Mouse (Mus musculus) midbrain, embryonic 16.5 days (tissue): ENCODE measurements at regions not wholly inside any gene's neighbourhood (a gene's known extent, or its start where the extent isn't known, plus 50 kb on each side); places are given as distances from the start of the nearest gene placed in this dataset.
A peak's percentile ranks its signal among the peaks of the same experiment; 100 is the strongest.
"Not testable (repeated sequence)": the region's sequence is repeated elsewhere in the genome, so short reads cannot be mapped to it uniquely, and the experiment has no call there.

Experiments used
- ATAC-seq: fragments of 200-750 bp; cut with Nextera tagmentation; 2 replicates; pipeline ENCODE4 v1.8.0; 2017; ENCODE audit warnings: moderate TSS enrichment
- H3K27ac ChIP-seq: fragments of 300-500 bp; sonication (generic); 2 replicates; pipeline ENCODE4 v1.5.1; 2014; ENCODE audit warnings: mild to moderate bottlenecking, low read length, mixed read lengths
- H3K27me3 ChIP-seq: fragments of 300-500 bp; sonication (generic); 2 replicates; pipeline ENCODE4 v1.6.1; 2014; ENCODE audit warnings: low read depth, low read length, mixed read lengths; ENCODE audit not compliant: control insufficient read depth, insufficient read depth
- H3K36me3 ChIP-seq: fragments of 300-500 bp; sonication (generic); 2 replicates; pipeline ENCODE4 v1.6.1; 2014; ENCODE audit warnings: mild to moderate bottlenecking, low read length, moderate library complexity, mixed read lengths; ENCODE audit not compliant: control insufficient read depth, insufficient read depth
- H3K4me1 ChIP-seq: fragments of 300-500 bp; sonication (generic); 2 replicates; pipeline ENCODE4 v1.6.1; 2014; ENCODE audit warnings: mild to moderate bottlenecking, low read length, mixed read lengths; ENCODE audit not compliant: control insufficient read depth, insufficient read depth
- H3K4me2 ChIP-seq: fragments of 300-500 bp; sonication (generic); 2 replicates; pipeline ENCODE4 v1.6.1; 2014; ENCODE audit warnings: mild to moderate bottlenecking, low read length, mixed read lengths
- H3K4me3 ChIP-seq: fragments of 300-500 bp; sonication (generic); 2 replicates; pipeline ENCODE4 v1.5.1; 2014; ENCODE audit warnings: low read depth, mild to moderate bottlenecking, low read length, moderate library complexity, mixed read lengths
- H3K9ac ChIP-seq: fragments of 300-500 bp; sonication (generic); 2 replicates; pipeline ENCODE4 v1.6.1; 2014; ENCODE audit warnings: low read depth, low read length, mixed read lengths
- H3K9me3 ChIP-seq: fragments of 300-500 bp; sonication (generic); replicated peaks from 2 replicates; pipeline ENCODE4 v1.6.1; 2014; ENCODE audit warnings: mild to moderate bottlenecking, low read length, mixed read lengths; ENCODE audit not compliant: control insufficient read depth, poor library complexity, severe bottlenecking
- WGBS: fragments of 180-500 bp; shearing (Covaris S2); extraction: QIAGEN DNeasy Blood & Tissue Kit; methylation state at CpG from one replicate; pipeline ENCODE4 v1.1.7; 2014; 5-methylcytosine and 5-hydroxymethylcytosine counted together

- Histone ChIP-seq H3K36me3 (no peaks in the 10 kb centered on the region), H3K27ac (no peak overlapping the region), H3K4me1 (no peaks in the 10 kb centered on the region), H3K4me3 (no peak overlapping the region), H3K9me3 (no peaks in the 10 kb centered on the region; the same call in 1 of the 2 replicates), H3K4me2 (no peak overlapping the region), H3K27me3 (no peaks in the 10 kb centered on the region), H3K9ac (no peak overlapping the region)
- WGBS, result 86% methylated on average over 2 of the region's 2 CpGs
- ATAC-seq, result no peak
These were observed 350.6 kb downstream of the Arl6ip6 start for GRCm38 (mm10) chr2:53542097-53542496.

DNA sequence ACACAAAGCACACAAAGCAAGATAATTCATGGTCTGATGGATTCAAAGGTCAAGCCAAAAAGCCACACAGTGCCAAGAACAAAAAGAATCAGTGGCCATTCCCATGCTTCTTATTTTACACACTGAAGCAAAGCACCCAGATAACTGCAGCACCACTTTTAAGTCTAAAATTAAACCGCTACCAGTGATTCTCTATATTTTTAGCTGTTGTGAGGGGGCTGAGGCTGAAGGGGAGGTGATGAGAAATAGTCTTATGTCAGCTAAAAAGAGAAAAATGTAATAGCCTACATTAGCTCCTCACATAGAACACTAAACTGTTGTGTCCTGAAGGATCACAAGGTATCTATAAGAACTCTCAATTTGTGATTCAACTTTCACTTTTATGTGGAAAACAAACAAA is 382.5 kb downstream of the Arl6ip6 start:
- Histone ChIP-seq H3K27me3 (no peaks in the 10 kb centered on the region), H3K27ac (no peak overlapping the region), H3K4me1 (no peaks in the 10 kb centered on the region), H3K36me3 (no peaks in the 10 kb centered on the region), H3K9ac (no peak overlapping the region), H3K4me3 (no peak overlapping the region), H3K9me3 (no peaks in the 10 kb centered on the region), H3K4me2 (no peak overlapping the region)
- ATAC-seq, result no peak
- WGBS, result 59% methylated on average over 1 of the region's 1 CpGs

GRCm38 (mm10) chr2:53605829-53606228 is 414.3 kb downstream of the Arl6ip6 start:
- H3K4me3 ChIP-seq, result no peak overlapping the region
- ATAC-seq, result no peak
- WGBS, result 81% methylated on average over 2 of the region's 2 CpGs
- no peak overlapping the region for H3K27ac ChIP-seq
- H3K27me3 ChIP-seq, result no peaks in the 10 kb centered on the region
- no peaks in the 10 kb centered on the region for H3K9me3 ChIP-seq
- H3K4me1 ChIP-seq, result no peaks in the 10 kb centered on the region
- H3K36me3 ChIP-seq, result no peaks in the 10 kb centered on the region
- no peak overlapping the region for H3K9ac ChIP-seq
- H3K4me2 ChIP-seq, result no peak overlapping the region

DNA sequence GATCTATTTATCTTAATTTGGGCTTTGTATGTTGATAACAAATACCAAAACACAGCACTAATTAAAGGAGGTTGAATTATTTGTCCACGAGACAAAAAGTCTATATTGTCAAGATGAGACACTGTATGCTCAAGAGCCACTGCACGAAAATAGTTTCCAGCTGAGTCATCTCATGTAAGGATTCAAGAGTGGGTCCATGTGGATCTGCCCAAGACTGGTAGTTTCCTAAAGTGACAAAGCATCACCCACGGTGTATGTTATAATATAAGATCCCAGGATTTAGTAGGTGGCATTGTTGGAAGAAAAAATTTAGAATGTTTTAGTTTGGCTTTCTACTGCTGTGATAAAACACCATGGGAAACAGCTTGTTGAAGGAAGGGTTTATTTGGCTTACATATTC is 428.2 kb downstream of the Arl6ip6 start:
- no peak overlapping the region for H3K27ac ChIP-seq
- H3K9me3 ChIP-seq, result no peaks in the 10 kb centered on the region
- WGBS, result 91% methylated on average over 3 of the region's 3 CpGs
- H3K4me2 ChIP-seq, result no peak overlapping the region
- H3K36me3 ChIP-seq, result no peaks in the 10 kb centered on the region
- H3K4me3 ChIP-seq, result no peak overlapping the region
- H3K27me3 ChIP-seq, result no peaks in the 10 kb centered on the region
- no peak overlapping the region for H3K9ac ChIP-seq
- H3K4me1 ChIP-seq, result no peaks in the 10 kb centered on the region
- no peak for ATAC-seq

DNA sequence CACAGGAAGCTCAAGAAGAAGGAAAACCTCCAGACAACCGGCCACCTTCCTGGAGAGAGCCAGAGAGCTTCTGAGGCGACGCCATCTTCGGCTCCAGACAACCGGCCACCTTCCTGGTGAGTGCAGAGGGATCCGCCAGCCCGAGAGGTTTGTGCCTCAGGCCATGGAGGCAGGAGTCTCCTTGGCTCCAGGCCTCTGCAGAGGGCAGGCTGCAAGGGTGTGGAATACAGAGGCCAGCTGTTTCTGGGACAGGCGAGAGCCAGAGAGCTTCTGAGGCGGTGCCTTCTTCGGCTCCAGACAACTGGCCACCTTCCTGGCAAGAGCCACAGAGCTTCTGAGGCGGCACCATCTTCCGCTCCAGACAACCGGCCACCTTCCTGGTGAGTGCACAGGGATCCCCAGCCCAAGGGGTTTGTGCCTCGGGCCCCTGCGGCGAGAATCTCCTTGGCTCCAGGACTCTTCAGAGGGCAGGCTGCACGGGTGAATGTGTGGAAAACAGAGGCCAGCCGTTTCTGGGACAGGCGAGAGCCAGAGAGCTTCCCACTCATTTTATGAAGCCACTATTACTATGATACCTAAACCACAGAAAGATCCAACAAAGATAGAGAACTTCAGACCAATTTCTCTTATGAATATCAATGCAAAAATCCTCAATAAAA is 441.4 kb downstream of the Arl6ip6 start:
- not testable (repeated sequence) for H3K4me3 ChIP-seq, H3K4me2 ChIP-seq, ATAC-seq, H3K9me3 ChIP-seq, H3K36me3 ChIP-seq, H3K9ac ChIP-seq, H3K27ac ChIP-seq, H3K27me3 ChIP-seq, H3K4me1 ChIP-seq
- WGBS, result 70% methylated on average over 19 of the region's 19 CpGs

- H3K27ac ChIP-seq, result no peak overlapping the region
- no peak overlapping the region for H3K4me3 ChIP-seq
- no peaks in the 10 kb centered on the region for H3K4me1 ChIP-seq
- 79% methylated on average over 6 of the region's 6 CpGs for WGBS
- no peaks in the 10 kb centered on the region for H3K9me3 ChIP-seq
- no peak overlapping the region for H3K9ac ChIP-seq
- no peaks in the 10 kb centered on the region for H3K27me3 ChIP-seq
- ATAC-seq, result 0 out of 2 replicates have a peak, but pooled peaks have one; percentile 48
- no peak overlapping the region for H3K4me2 ChIP-seq
- no peaks in the 10 kb centered on the region for H3K36me3 ChIP-seq
These were observed 416.6 kb downstream of the Rprm start for GRCm38 (mm10) chr2:53668599-53669372.

- H3K27me3 ChIP-seq, result no peaks in the 10 kb centered on the region
- H3K9ac ChIP-seq, result no peak overlapping the region
- H3K9me3 ChIP-seq, result no peaks in the 10 kb centered on the region
- no peak overlapping the region for H3K4me2 ChIP-seq
- 79% methylated on average over 5 of the region's 5 CpGs for WGBS
- no peak overlapping the region for H3K27ac ChIP-seq
- no peak overlapping the region for H3K4me3 ChIP-seq
- no peaks in the 10 kb centered on the region for H3K4me1 ChIP-seq
- no peaks in the 10 kb centered on the region for H3K36me3 ChIP-seq
- ATAC-seq, result no peak
These were observed 404.9 kb downstream of the Rprm start for GRCm38 (mm10) chr2:53680350-53681011.

DNA sequence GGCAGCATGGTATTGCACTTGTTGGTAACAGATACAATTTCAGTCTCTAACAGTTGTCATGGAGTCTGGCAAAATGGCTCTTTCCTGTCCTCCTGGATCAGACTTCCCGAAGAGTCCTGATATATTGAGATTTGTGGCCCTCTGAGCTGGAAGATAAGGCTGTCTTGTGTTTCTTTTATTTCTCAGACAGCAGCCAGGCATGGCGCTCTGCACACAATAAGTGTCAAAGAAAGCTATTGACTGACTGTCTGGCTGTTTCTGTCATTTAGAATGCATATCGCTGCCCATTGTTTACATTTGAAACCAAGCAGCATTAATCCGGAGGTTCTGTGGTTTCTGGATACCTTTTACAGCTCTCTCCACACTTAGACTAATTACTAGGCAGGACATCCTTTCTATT is 402.8 kb downstream of the Rprm start:
- no peak for ATAC-seq
- 13% methylated on average over 4 of the region's 4 CpGs for WGBS

DNA sequence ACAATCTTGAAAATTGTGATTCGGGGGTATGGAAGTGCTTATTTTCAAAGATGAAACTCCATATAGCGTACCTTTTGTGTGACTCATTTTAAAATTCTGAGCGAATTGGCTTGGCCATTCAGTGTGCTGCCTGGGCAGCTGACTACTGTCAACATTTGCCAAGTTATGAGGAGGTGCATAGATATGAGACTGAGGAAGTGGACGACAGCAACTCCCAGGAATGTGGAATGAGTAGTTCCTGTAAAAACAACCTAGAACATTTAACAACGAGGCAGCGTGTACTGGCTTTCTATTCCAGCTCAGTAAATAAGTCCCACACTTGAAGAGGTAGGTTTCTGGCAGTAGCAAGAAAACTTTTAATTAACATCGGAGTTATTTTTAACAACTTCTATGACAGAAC is 398.1 kb downstream of the Rprm start:
- Histone ChIP-seq H3K4me3 (no peak overlapping the region), H3K27ac (no peak overlapping the region), H3K4me2 (no peak overlapping the region), H3K27me3 (no peaks in the 10 kb centered on the region), H3K4me1 (no peaks in the 10 kb centered on the region), H3K9ac (no peak overlapping the region), H3K9me3 (no peaks in the 10 kb centered on the region), H3K36me3 (no peaks in the 10 kb centered on the region)
- ATAC-seq, result no peak
- 92% methylated on average over 7 of the region's 7 CpGs for WGBS

More for the DNA sequence above, 402.8 kb downstream of the Rprm start:
- H3K9me3 ChIP-seq, result no peaks in the 10 kb centered on the region
- H3K4me2 ChIP-seq, result no peak overlapping the region
- H3K27ac ChIP-seq, result no peak overlapping the region
- H3K4me3 ChIP-seq, result no peak overlapping the region
- no peaks in the 10 kb centered on the region for H3K4me1 ChIP-seq
- H3K9ac ChIP-seq, result no peak overlapping the region
- H3K27me3 ChIP-seq, result no peaks in the 10 kb centered on the region
- no peaks in the 10 kb centered on the region for H3K36me3 ChIP-seq
